Mouse (Mus musculus): ENCODE measurements around the gene Rims3. TPM values are rescaled to one million over a fixed set of nuclear protein-coding genes. Genes with fewer than 3 reads are reported as not detected.

Rims3 gene
- polyA plus RNA-seq, 1 experiment from 2014 or later, result 0.43 TPM

- Histone ChIP-seq H3K9me3 (ENCODE audit: control insufficient read depth, low read length) (no peaks in the 10 kb centered on the region), H3K4me2 (ENCODE audit: low read length) (no peak overlapping the region), H3K4me3 (ENCODE audit: control insufficient read depth in 1 of 2, insufficient read depth in 1 of 2, low read depth in 1 of 2, low read length in 2 of 2) (no peak overlapping the region), H3K4me1 (ENCODE audit: control insufficient read depth in 2 of 2, insufficient read depth in 2 of 2, low read length in 2 of 2) (no peaks in the 10 kb centered on the region), H3K27me3 (ENCODE audit: control insufficient read depth, insufficient read depth, low read length) (peaks cover 3% of the 10 kb centered on the region; the same call in 1 of the 2 replicates), H3K9ac (ENCODE audit: low read length) (no peak overlapping the region), H3K27ac (replicated peaks in 1 of 2; ENCODE audit: control insufficient read depth in 1 of 2, insufficient read depth in 1 of 2, low read depth in 2 of 2, low read length in 2 of 2) (no peak overlapping the region), H3K36me3 (ENCODE audit: control insufficient read depth, insufficient read depth, low read length) (no peaks in the 10 kb centered on the region)
- WGBS, result 69% methylated on average over 11 of the region's 11 CpGs
- ATAC-seq (ENCODE audit: insufficient number of reproducible peaks, insufficient read depth, low FRiP score, low read depth), result no peak
Measured at GRCm38 (mm10) chr4:120894584-120894983, 40.0 kb downstream of the Rims3 start.

- WGBS, result 82% methylated on average over 7 of the region's 7 CpGs
- Histone ChIP-seq H3K4me1 (ENCODE audit: control insufficient read depth in 2 of 2, insufficient read depth in 2 of 2, low read length in 2 of 2) (no peaks in the 10 kb centered on the region), H3K4me3 (ENCODE audit: control insufficient read depth in 1 of 2, insufficient read depth in 1 of 2, low read depth in 1 of 2, low read length in 2 of 2) (no peak overlapping the region), H3K4me2 (ENCODE audit: low read length) (no peak overlapping the region), H3K9me3 (ENCODE audit: control insufficient read depth, low read length) (no peaks in the 10 kb centered on the region), H3K36me3 (ENCODE audit: control insufficient read depth, insufficient read depth, low read length) (no peaks in the 10 kb centered on the region), H3K27me3 (ENCODE audit: control insufficient read depth, insufficient read depth, low read length) (peaks cover 3% of the 10 kb centered on the region; the same call in 1 of the 2 replicates), H3K27ac (replicated peaks in 1 of 2; ENCODE audit: control insufficient read depth in 1 of 2, insufficient read depth in 1 of 2, low read depth in 2 of 2, low read length in 2 of 2) (no peak overlapping the region), H3K9ac (ENCODE audit: low read length) (no peak overlapping the region)
- ATAC-seq (ENCODE audit: insufficient number of reproducible peaks, insufficient read depth, low FRiP score, low read depth), result no peak
Measured at GRCm38 (mm10) chr4:120895226-120895625, 40.6 kb downstream of the Rims3 start.

- Histone ChIP-seq H3K9me3 (ENCODE audit: control insufficient read depth, low read length) (no peaks in the 10 kb centered on the region), H3K4me3 (ENCODE audit: control insufficient read depth in 1 of 2, insufficient read depth in 1 of 2, low read depth in 1 of 2, low read length in 2 of 2) (no peak overlapping the region), H3K4me1 (ENCODE audit: control insufficient read depth in 2 of 2, insufficient read depth in 2 of 2, low read length in 2 of 2) (no peaks in the 10 kb centered on the region), H3K27ac (replicated peaks in 1 of 2; ENCODE audit: control insufficient read depth in 1 of 2, insufficient read depth in 1 of 2, low read depth in 2 of 2, low read length in 2 of 2) (no peak overlapping the region), H3K27me3 (ENCODE audit: control insufficient read depth, insufficient read depth, low read length) (peaks cover 3% of the 10 kb centered on the region; the same call in 1 of the 2 replicates), H3K4me2 (ENCODE audit: low read length) (no peak overlapping the region), H3K36me3 (ENCODE audit: control insufficient read depth, insufficient read depth, low read length) (no peaks in the 10 kb centered on the region), H3K9ac (ENCODE audit: low read length) (no peak overlapping the region)
- WGBS, result 58% methylated on average over 7 of the region's 7 CpGs
- ATAC-seq (ENCODE audit: insufficient number of reproducible peaks, insufficient read depth, low FRiP score, low read depth), result no peak
Measured at GRCm38 (mm10) chr4:120895810-120896584, 41.4 kb downstream of the Rims3 start.

GRCm38 (mm10) chr4:120904533-120904932, 49.9 kb downstream of the Rims3 start:
- no peaks in the 10 kb centered on the region for H3K4me1 ChIP-seq (ENCODE audit: control insufficient read depth in 2 of 2, insufficient read depth in 2 of 2, low read length in 2 of 2)
- H3K9me3 ChIP-seq (ENCODE audit: control insufficient read depth, low read length), result no peaks in the 10 kb centered on the region
- no peaks in the 10 kb centered on the region for H3K27me3 ChIP-seq (ENCODE audit: control insufficient read depth, insufficient read depth, low read length)
- no peaks in the 10 kb centered on the region for H3K36me3 ChIP-seq (ENCODE audit: control insufficient read depth, insufficient read depth, low read length)
- 63% methylated on average over 4 of the region's 4 CpGs for WGBS
- no peak for ATAC-seq (ENCODE audit: insufficient number of reproducible peaks, insufficient read depth, low FRiP score, low read depth)
- H3K27ac ChIP-seq (replicated peaks in 1 of 2; ENCODE audit: control insufficient read depth in 1 of 2, insufficient read depth in 1 of 2, low read depth in 2 of 2, low read length in 2 of 2), result no peak overlapping the region
- H3K4me3 ChIP-seq (ENCODE audit: control insufficient read depth in 1 of 2, insufficient read depth in 1 of 2, low read depth in 1 of 2, low read length in 2 of 2), result no peak overlapping the region
- H3K4me2 ChIP-seq (ENCODE audit: low read length), result no peak overlapping the region
- H3K9ac ChIP-seq (ENCODE audit: low read length), result no peak overlapping the region

DNA sequence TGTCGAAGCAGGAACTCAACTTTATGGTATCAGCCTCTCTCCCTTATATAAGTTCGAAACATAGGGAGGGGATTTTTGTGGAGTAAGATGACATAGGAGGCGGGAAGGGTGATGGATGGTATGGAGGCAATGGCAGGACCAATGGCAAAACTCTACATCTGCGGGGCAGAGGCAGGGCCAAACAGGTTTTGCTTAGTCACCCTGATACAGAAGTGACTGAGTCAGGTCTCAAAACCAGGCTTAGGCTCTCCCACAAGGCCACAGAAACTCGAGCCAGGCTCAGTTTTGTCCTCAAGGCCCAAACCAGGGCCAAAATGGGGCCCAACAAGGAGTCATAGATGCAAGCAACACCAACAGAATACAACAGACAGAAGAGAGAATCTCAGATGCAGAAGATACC, 51.0 kb downstream of the Rims3 start:
- 76% methylated on average over 5 of the region's 5 CpGs for WGBS
- H3K9me3 ChIP-seq (ENCODE audit: control insufficient read depth, low read length), result no peaks in the 10 kb centered on the region

GRCm38 (mm10) chr4:120909558-120910150, 55.0 kb downstream of the Rims3 start:
- WGBS, result 30% methylated on average over 15 of the region's 15 CpGs
- no peak overlapping the region for H3K9ac ChIP-seq (ENCODE audit: low read length)
- no peak overlapping the region for H3K4me3 ChIP-seq (ENCODE audit: control insufficient read depth in 1 of 2, insufficient read depth in 1 of 2, low read depth in 1 of 2, low read length in 2 of 2)
- H3K27me3 ChIP-seq (ENCODE audit: control insufficient read depth, insufficient read depth, low read length), result no peaks in the 10 kb centered on the region
- no peak for ATAC-seq (ENCODE audit: insufficient number of reproducible peaks, insufficient read depth, low FRiP score, low read depth)
- H3K4me1 ChIP-seq (ENCODE audit: control insufficient read depth in 2 of 2, insufficient read depth in 2 of 2, low read length in 2 of 2), result no peaks in the 10 kb centered on the region
- no peaks in the 10 kb centered on the region for H3K36me3 ChIP-seq (ENCODE audit: control insufficient read depth, insufficient read depth, low read length)
- no peak overlapping the region; the same call in 1 of the 2 replicates for H3K4me2 ChIP-seq (ENCODE audit: low read length)
- no peak overlapping the region for H3K27ac ChIP-seq (replicated peaks in 1 of 2; ENCODE audit: control insufficient read depth in 1 of 2, insufficient read depth in 1 of 2, low read depth in 2 of 2, low read length in 2 of 2)
- H3K9me3 ChIP-seq (ENCODE audit: control insufficient read depth, low read length), result no peaks in the 10 kb centered on the region

More for the DNA sequence above, 51.0 kb downstream of the Rims3 start:
- no peak overlapping the region for H3K9ac ChIP-seq (ENCODE audit: low read length)
- no peaks in the 10 kb centered on the region for H3K27me3 ChIP-seq (ENCODE audit: control insufficient read depth, insufficient read depth, low read length)
- H3K4me2 ChIP-seq (ENCODE audit: low read length), result no peak overlapping the region
- no peak overlapping the region for H3K4me3 ChIP-seq (ENCODE audit: control insufficient read depth in 1 of 2, insufficient read depth in 1 of 2, low read depth in 1 of 2, low read length in 2 of 2)
- no peak for ATAC-seq (ENCODE audit: insufficient number of reproducible peaks, insufficient read depth, low FRiP score, low read depth)
- H3K4me1 ChIP-seq (ENCODE audit: control insufficient read depth in 2 of 2, insufficient read depth in 2 of 2, low read length in 2 of 2), result no peaks in the 10 kb centered on the region
- no peak overlapping the region for H3K27ac ChIP-seq (replicated peaks in 1 of 2; ENCODE audit: control insufficient read depth in 1 of 2, insufficient read depth in 1 of 2, low read depth in 2 of 2, low read length in 2 of 2)
- H3K36me3 ChIP-seq (ENCODE audit: control insufficient read depth, insufficient read depth, low read length), result no peaks in the 10 kb centered on the region

DNA sequence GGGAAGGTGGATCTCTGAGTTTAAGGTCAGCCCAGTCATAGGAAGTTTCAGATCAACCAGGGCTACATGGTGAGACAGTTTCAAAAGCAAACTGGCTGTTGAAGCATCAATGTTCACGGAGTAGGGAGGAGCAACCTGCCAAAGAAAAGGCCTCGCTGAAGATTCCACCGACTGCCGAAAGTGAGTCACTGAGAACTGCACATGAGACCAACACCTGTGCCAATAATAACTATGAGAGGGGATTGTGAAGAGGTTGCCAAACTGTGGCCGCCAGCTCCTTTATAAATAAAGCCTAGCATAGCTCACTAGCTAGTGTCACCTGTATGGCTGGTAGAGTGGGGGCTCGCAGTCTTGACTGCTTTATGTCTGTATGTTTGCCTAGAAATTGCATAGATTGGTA, 56.5 kb downstream of the Rims3 start:
- Histone ChIP-seq H3K9ac (ENCODE audit: low read length) (no peak overlapping the region), H3K27me3 (ENCODE audit: control insufficient read depth, insufficient read depth, low read length) (no peaks in the 10 kb centered on the region), H3K27ac (replicated peaks in 1 of 2; ENCODE audit: control insufficient read depth in 1 of 2, insufficient read depth in 1 of 2, low read depth in 2 of 2, low read length in 2 of 2) (no peak overlapping the region), H3K9me3 (ENCODE audit: control insufficient read depth, low read length) (no peaks in the 10 kb centered on the region), H3K4me1 (ENCODE audit: control insufficient read depth in 2 of 2, insufficient read depth in 2 of 2, low read length in 2 of 2) (no peaks in the 10 kb centered on the region), H3K4me2 (ENCODE audit: low read length) (no peak overlapping the region), H3K36me3 (ENCODE audit: control insufficient read depth, insufficient read depth, low read length) (no peaks in the 10 kb centered on the region), H3K4me3 (ENCODE audit: control insufficient read depth in 1 of 2, insufficient read depth in 1 of 2, low read depth in 1 of 2, low read length in 2 of 2) (no peak overlapping the region)
- WGBS, result 72% methylated on average over 6 of the region's 6 CpGs
- no peak for ATAC-seq (ENCODE audit: insufficient number of reproducible peaks, insufficient read depth, low FRiP score, low read depth)
